Mouse (Mus musculus) left cerebral cortex, postnatal 25 days (tissue): Measurements from ENCODE around the gene Ackr1. TPM values are rescaled to one million over a fixed set of nuclear protein-coding genes. Genes with fewer than 3 reads are reported as not detected.
A peak's percentile ranks its signal among the peaks of the same experiment; 100 is the strongest.

Experiments
- DNase-seq, 2 experiments: peaks; one replicate each; pipeline ENCODE4 v3.0.0; 2022; ENCODE audit warnings: low spot score in 2 of 2, mixed read lengths in 1 of 2
- intact Hi-C: fragments of 180-260 bp; cut with DNase I; formaldehyde crosslinking; loops from one replicate; pipeline ENCODE4 v1.15.1; 2025
- total RNA-seq, 2 experiments: library from RNA; stranded (reverse); gene quantifications; 2 replicates each; pipeline ENCODE4 v1.2.3; 2021

Gene Ackr1
- 100 to 1,000 TPM in 1 of 2 experiments, 10 to 100 TPM in 1; 89.1 to 100 TPM for total RNA-seq

- DNase-seq: no peak
- intact Hi-C loops: no loop called here
Measured at GRCm38 (mm10) chr1:173333312-173334253, at the start of gene Ackr1. TSS of gene Ackr1 (minus strand) at chr1:173333750.

- DNase-seq: peak in 1 of 2 experiments; percentile 51
Measured at GRCm38 (mm10) chr1:173381436-173381835, 47.9 kb upstream of the Ackr1 start.

GRCm38 (mm10) chr1:173377380-173378112 lies 44.0 kb upstream of the Ackr1 start:
- DNase-seq: peak; percentile 72 to 86
- intact Hi-C loops: loop anchor here (1.0 kb wide), 2 partner anchors 38 to 53 kb away; no protein-coding TSS in a partner anchor

More at GRCm38 (mm10) chr1:173381436-173381835, 47.9 kb upstream of the Ackr1 start:
- intact Hi-C loops: no loop called here

GRCm38 (mm10) chr1:173374020-173374419 lies 40.5 kb upstream of the Ackr1 start:
- no peak for DNase-seq
- intact Hi-C loops: no loop called here

- intact Hi-C loops: no loop called here
- DNase-seq: no peak
Measured at GRCm38 (mm10) chr1:173371586-173371985, 38.0 kb upstream of the Ackr1 start.

GRCm38 (mm10) chr1:173370456-173370855 lies 36.9 kb upstream of the Ackr1 start:
- intact Hi-C loops: no loop called here
- no peak for DNase-seq

- intact Hi-C loops: no loop called here
- no peak for DNase-seq
Measured at GRCm38 (mm10) chr1:173369611-173370010, 36.1 kb upstream of the Ackr1 start.

GRCm38 (mm10) chr1:173367356-173368046 lies 34.0 kb upstream of the Ackr1 start, which contains the start of gene Cadm3:
TSS of gene Cadm3 (minus strand) at chr1:173367695.
- peak; percentile 73 to 78 for DNase-seq
- intact Hi-C loops: loop anchor here (1.0 kb wide), 1 partner anchor 12 kb away; no protein-coding TSS in a partner anchor

GRCm38 (mm10) chr1:173366701-173367355 lies 33.3 kb upstream of the Ackr1 start:
- intact Hi-C loops: loop anchor here (1.0 kb wide), 1 partner anchor 12 kb away; no protein-coding TSS in a partner anchor
- peak; percentile 63 to 83 for DNase-seq

- intact Hi-C loops: no loop called here
- DNase-seq: peak in 1 of 2 experiments; percentile 39
Measured at GRCm38 (mm10) chr1:173365970-173366409, 32.4 kb upstream of the Ackr1 start.

- intact Hi-C loops: no loop called here
- DNase-seq: peak in 1 of 2 experiments; percentile 59
Measured at GRCm38 (mm10) chr1:173364125-173364800, 30.7 kb upstream of the Ackr1 start.

GRCm38 (mm10) chr1:173363436-173363835 lies 29.9 kb upstream of the Ackr1 start:
- DNase-seq: peak in 1 of 2 experiments; percentile 65
- intact Hi-C loops: no loop called here

- intact Hi-C loops: no loop called here
- DNase-seq: no peak
Measured at GRCm38 (mm10) chr1:173361651-173362050, 28.1 kb upstream of the Ackr1 start.

- intact Hi-C loops: loop anchor here (5.0 kb wide), 1 partner anchor 607 kb away; no protein-coding TSS in a partner anchor
- DNase-seq: no peak
Measured at GRCm38 (mm10) chr1:173359590-173360290, 26.2 kb upstream of the Ackr1 start.

- intact Hi-C loops: loop anchor here (5.0 kb wide), 1 partner anchor 605 kb away; no protein-coding TSS in a partner anchor
- peak in 1 of 2 experiments; percentile 90 for DNase-seq
Measured at GRCm38 (mm10) chr1:173357799-173358198, 24.2 kb upstream of the Ackr1 start.

GRCm38 (mm10) chr1:173356699-173357098 lies 23.1 kb upstream of the Ackr1 start:
- intact Hi-C loops: loop anchor here (5.0 kb wide), 1 partner anchor 604 kb away; no protein-coding TSS in a partner anchor
- DNase-seq: no peak

GRCm38 (mm10) chr1:173355107-173355846 lies 21.7 kb upstream of the Ackr1 start:
- intact Hi-C loops: loop anchor here (1.0 to 5.0 kb wide), 2 partner anchors 12 to 603 kb away; partner anchors contain the start of gene Cadm3

More at GRCm38 (mm10) chr1:173355107-173355846, 21.7 kb upstream of the Ackr1 start:
- peak in 1 of 2 experiments; percentile 92 for DNase-seq
